Mouse (Mus musculus) cerebellum, postnatal 36 days (tissue): Measurements from ENCODE around the gene Cdca3.
A peak's percentile ranks its signal among the peaks of the same experiment; 100 is the strongest.
"Not testable (repeated sequence)": the region's sequence is repeated elsewhere in the genome, so short reads cannot be mapped to it uniquely, and the experiment has no call there.

Experiments used
- DNase-seq, 2 experiments: peaks; one replicate each; pipeline ENCODE4 v3.0.0; 2021 to 2022; ENCODE audit warnings: mixed read lengths in 2 of 2

Cdca3 gene

DNA sequence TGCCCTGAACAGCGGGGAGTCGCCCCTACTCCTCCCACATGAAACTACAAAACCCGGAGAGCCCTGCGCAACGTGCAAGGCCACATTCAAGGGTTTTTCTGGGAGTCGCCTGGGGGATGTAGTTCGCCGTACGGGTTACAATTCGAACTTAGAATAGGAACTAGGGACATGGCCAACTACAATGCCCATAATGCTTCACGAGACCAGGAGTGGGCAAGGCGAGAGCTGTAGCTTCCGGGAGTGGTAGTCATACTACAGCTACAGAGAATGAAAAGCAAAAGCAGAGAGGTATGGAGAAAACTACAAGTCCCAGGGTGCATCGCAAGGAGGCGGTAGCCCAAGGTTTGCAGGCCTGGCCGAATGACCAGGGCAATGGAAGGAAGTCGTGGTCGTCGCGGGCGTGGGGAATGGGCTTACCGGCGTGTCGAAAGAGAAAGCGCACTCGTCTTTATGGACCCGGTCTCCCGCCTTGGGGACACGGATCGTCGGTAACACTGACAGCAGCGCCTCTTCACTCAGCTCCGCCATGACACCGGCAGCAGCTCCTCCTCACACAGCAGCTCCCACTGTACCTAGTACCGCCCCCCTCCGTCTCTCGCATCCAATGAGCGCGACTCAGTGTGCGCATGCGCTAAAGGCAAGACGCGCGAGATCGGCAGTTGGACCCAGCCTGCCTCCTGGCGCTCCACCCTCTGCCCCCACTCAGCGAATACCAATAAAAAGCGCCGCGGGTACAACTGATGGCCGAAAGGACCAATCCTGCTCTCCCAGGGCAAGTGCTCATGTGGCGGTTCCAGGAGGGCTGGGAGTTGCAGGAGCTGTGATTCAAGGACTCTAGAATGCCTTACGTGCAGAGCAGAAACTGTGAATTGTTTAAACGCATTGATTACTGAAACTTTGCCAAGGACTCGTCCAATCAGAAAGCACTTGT lies at the start of gene Cdca3, which contains the start of gene Usp5:
TSS of gene Cdca3 (plus strand) at position 680 of the 931 bp plus-strand sequence.
TSS of gene Usp5 (minus strand) at position 617 of the 931 bp plus-strand sequence.
- DNase-seq = peak; percentile 98

DNA sequence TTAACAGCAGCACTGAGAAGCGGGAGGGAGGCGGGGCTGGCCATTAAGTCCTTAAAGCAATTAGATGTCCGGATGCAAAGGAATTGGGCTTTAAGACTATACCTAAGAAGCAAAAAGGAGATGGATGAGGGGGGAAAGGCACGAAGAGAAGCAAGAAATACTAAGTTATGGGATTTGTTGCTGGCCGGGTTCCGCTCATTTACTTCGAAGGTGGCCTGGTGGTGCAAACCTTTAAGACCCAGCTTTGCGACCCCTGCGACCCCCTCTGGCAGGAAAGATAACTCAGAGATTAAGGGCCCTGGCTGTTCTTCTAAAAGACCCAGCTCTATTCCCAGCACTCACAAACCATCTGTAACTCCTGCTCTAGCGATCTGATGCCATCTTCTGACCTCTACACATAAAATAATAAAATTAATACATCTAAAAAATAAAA lies 49.3 kb upstream of the Cdca3 start:
- DNase-seq = no peak

DNA sequence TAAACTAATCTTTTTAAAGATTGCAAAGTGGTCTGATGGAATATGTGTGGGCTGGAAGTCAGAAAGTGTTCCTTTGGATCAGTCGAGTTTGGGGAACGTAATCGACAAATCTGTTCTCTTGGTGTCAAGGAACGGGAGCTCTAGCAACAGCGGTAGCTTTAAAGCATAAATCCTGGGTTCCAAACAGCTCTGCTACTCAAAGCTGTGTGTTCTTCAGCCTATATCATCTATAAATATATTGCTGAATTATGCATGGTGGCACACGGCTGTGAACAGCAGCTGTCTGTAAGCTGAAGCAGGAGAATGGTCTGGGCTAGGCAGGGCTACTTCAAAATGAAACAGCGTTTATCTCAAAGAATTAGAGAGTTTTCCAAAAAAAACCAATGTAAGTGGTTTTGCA lies 48.4 kb upstream of the Cdca3 start:
- no peak for DNase-seq

DNA sequence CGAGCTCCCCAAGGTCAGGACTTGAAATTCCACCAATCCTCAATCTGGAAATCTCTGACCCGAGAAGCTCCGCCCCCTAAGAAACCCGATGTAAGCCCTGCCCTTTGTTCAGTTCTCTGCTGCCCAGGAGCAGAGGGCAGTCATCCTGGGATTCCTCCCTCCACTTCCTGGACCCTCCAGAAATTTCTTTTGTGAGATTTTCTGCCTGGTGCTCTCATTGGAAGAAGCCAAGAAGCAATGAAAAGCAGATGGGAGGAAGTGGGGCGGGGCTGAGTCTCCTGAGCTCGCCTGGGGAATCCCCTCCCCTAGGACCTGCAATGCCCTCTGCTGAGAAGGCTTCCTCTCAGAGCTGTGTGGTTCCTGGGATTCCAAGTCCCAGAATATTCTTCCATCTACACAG lies 46.9 kb upstream of the Cdca3 start:
- no peak for DNase-seq

DNA sequence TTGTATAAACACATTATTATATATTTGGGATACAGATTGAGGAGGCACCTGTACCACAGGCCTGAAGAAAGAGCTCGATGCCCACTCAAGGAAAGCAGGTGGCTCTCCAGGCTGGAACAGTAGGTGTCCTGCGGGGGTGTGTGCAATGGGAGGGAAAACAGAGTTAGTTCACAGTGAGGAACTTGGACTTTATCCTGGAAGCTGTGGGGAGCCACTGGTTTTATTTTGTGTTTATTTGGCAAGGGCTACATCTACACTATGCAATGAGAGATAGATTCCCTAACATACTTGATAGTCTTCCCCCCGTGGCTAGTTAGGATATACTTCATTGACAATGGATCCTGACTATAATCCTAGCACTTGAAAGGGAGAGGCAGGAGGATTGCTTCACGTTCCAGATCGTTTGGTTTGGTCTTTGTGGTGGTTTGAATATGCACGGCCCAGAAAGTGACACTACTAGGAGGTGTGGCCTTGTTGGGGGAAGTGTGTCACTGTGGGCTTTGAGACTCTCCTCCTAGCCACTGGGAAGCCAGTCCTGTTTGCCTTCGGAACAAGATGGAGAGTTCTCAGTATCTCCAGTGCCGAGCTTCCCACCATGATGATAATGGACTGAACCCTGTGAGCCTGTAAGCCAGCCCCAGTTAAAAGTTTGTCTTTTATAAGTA lies 42.5 kb upstream of the Cdca3 start:
- peak; percentile 85 to 90 for DNase-seq

DNA sequence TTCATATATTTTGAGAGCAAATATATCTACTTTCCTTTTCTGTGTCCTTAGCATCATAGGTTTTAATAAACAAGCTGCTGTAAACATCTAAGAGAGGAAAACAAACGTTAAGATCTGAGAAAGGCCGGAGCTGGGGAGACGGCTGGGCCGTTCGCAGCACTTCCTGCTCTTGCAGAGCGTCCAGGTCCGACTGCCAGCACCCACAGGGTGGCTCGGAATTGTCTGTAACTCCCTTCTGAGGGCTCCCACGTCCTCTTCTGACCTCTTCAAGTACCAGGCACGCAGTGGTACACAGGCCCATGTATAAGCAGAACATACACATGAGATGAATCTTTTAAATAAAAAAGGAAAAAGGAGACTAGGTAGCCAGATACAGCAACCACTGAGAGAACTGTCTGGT lies 41.6 kb upstream of the Cdca3 start:
- no peak for DNase-seq

DNA sequence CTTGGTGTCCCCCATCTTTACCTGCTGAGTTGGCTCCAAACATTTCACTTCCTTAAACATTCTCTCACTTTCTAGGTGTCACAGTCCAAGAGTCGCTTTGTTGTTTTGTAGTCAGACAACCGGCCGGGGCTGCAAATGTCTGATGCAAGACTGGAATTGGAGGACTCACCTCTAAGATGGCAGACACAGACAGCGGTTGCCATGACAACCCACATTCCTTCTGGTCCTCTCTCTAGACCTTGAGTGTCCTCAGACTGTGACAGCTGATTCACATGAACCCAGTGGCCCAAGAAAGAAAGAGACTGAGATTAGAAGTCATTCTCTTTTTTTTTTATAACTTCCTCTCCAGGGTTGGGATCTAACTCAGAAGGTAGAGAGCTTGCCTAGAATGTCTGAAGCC lies 39.8 kb upstream of the Cdca3 start:
- no peak for DNase-seq

DNA sequence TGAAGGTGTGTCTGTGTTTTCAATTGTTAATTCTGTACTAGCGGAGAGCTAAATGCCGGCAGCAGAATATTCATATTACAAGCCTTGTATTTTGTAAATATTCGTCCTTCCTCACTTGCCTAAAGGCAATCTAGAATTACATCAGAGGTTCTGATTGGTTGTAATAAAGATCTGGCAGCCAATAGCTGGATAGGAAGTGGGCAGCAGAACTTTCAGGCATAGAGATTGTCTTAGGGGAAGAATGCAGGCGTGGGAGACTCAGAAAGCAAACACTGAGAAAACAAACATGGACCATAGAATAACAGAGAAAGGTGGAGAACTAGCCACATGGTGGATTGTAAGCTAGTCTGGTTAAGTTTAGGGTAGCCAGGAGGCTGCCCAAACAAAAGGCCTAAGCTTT lies 39.2 kb upstream of the Cdca3 start:
- no peak for DNase-seq

DNA sequence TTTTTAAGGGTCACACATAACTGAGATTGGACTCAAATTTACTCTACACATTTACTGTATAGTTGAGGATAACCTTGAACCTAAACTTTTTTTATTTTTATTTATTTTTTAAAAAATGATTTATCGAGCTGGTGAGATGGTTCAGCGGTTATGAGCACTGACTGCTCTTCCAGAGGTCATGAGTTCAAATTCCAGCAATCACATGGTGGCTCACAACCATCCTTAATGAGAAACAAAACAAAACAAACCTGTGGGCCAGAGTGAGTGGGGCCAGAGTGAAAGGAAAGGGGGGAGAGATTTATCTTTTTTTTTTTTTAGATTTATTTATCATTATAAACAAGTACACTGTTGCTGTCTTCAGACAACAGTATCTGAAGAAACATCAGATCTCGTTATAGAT lies 37.4 kb upstream of the Cdca3 start:
- no peak for DNase-seq

DNA sequence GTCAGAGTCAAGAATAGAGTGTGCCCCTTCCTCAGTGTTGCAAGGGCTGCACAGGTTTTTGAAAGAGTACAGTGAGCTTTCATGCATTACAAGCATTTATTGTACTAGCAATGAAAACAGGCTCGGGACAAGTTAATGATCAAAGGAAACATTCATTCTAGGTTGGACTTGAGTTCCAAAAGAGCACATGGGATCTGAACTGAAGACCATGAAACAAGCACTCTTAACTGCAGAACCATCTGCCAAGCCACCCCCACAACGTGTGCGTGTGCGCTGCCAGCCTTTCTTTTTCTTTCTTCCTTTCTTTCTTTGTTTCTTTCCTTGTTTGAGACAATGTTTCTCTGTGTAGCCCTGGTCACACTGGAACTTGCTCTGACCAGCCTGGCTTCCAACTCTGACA lies 33.6 kb upstream of the Cdca3 start:
- no peak for DNase-seq

DNA sequence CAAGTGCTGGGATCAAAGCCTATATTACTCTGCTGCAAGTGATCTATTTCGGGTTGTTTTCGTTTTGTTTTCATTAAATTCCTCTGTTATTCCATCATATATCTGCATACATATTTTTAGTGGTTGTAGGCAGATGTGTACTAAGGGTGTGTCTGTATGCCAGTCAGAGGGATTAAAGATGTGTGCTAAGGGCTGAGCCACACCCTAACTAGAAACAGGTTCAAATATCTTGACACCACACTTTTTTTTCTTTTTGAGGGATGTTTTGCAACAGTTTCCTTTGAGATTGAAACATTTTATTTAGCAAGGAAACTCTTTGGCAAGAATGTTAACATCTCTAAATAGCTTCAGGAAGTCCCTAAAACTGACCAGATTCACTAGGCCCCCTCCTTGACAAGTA lies 33.1 kb upstream of the Cdca3 start:
- DNase-seq = no peak

DNA sequence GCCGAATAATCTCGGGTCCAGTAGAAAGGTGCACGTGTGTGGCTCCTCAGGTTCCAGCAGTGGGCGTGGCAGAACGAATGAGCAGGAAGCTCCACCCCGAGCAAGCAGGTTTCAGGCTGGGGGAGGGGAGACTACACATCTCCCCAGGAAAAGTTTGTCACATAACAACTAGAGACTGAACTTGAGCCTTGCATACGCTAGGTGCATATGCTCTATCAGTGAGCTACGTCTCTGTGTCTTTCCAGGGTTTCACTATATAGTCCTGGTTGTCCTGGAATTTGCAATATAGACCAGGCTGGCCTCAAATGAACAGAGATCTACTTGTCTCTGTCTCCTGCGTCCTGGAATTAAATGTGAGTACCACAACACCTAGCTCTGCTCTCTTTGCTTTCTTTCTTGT lies 26.9 kb upstream of the Cdca3 start:
- not testable (repeated sequence) for DNase-seq

DNA sequence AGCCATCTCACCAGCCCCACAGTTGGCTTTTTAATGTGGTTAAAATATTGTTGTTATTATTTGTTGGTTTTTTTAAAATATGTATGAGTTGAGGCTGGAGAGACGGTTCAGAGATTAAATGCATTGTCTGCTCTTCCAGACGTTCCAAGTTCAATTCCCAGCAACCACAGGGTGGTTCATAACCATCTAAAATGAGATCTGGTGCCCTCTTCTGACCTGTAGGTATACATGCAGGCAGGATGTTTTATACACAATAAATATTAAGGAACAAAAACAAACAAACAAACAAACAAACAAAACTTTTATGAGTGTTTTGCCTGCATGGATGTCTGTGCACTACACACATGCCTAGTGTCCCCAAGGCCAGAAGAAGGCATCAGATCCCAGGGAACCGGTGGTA lies 26.3 kb upstream of the Cdca3 start:
- no peak for DNase-seq

DNA sequence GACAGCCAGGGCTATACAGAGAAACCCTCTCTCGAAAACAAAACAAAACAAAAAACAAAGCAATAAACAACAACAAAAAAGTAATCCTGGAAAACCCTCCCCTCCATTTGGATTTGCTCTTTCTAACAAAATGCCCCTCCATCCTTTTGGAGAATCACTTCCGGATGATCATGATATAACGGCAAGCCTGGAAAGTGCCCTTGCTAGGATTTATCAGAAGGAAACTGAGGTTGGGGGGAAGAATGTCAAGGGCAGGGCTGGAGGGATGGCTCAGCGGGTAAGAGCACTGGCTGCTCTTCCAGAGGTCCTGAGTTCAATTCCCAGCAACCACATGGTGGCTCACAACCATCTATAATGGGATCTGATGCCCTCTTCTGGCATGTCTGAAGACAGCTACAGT lies 25.7 kb upstream of the Cdca3 start:
- not testable (repeated sequence) for DNase-seq

DNA sequence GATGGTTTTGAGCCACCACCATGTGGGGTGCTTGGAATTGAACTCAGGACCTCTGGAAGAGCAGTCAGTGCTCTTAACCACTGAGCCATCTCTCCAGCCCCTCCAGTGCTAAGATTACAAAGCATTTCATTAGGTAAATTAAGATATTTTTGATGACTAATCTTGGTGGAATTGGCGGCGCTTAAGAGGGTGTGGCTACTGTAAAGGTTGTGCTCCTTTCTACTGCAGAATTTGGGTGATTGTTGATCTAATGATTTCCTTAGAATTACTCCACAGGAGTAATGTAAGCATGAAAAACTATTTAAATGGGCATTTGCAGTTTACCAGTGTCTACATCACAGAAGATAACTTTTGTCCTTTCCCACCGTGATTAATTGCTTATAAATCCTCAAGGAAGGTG lies 25.0 kb upstream of the Cdca3 start:
- DNase-seq = no peak

DNA sequence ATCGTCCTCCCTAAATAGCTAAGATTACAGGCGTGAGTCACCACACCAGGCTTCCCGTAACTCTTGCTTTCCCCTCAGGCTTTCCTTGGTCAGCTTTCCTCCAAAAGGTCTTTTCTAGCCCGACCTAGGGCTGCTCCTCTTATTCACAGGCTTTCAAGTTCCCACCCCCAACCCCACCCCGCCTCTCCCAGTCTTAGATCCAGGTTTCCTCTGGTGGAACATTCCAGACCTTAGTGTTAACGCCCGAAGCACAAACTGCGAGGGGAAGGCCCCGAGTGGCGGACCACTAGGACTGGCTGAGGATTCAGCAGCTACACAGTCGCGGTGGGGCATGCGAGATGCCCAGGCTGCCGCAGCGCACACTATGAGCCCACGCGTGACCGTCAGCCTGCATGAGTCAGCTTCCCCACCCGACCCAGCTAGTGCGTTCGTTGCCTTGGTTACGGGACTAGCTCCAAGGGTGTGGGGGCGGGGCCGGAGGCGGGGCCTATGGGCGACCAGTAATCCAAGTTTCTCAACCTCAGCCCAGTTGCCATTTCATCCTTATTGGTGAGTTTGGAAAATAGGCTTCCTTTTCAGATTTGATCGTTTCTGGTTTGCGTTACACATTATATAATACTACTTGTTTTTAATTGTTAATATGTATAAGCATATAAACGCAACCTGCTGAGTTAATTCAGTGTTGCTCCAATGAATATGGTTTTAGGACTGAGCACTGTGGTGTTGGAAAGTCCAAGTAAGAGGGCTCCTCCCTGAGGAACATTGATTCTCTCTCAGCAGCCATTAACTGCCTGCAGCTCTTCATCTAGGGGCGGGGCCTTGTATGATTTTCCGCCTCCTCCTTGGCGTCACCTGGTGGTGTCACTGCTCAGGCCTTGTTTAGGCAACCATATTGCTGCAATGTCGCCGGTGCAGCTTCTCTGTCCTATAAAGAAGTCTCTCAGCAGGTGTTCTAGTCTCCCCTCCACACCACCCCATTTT lies 23.7 kb upstream of the Cdca3 start:
- DNase-seq = peak; percentile 92 to 95

DNA sequence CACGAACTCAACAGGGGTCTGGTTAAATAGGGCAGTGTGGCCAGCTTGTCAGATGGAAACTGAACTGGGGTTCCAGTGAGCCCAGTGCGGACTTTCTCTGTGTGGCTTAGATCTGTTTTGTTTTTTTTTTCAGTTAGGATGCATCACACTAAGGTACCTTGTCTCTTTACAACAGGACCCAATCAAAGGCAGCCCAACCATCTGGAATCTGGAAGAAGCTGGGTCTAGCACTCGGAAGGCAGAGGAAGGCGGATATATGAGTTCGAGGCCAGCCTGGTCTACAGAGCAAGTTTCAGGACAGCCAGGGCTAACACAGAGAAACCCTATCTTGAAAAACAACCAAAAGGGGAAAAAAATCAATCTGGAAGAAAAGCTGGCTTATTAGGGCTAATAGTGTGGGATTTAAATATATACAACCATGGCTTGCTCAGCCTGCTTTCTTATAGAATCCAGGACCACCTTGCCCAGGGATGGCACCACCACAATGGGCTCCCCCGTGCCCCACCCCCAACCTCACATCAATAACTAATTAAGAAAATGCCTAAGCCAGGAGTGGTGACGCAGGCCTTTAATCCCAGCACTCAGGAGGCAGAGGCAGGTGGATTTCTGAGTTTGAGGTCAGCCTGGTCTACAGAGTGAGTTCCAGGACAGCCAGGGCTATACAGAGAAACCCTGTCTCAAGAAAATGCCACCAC lies 22.8 kb upstream of the Cdca3 start:
- DNase-seq = no peak

DNA sequence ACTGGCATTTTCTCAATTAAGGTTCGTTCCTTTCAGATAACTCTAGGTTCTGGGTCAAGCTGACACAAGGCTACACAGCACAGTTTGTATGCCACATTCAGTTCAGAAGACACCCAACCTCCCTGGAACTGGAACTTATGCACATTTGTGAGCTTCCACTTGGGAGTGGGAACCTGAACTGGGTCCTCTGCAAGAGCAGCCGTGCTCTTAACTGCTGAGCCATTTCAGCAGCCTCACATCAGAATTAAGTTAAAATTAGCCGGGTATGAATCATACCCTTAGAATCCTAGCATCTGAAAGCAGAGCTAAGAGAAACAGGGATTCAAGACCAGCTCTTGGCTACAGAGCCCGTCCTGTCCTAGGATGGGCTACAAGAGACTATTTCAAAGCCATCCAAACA lies 22.0 kb upstream of the Cdca3 start:
- DNase-seq = no peak

DNA sequence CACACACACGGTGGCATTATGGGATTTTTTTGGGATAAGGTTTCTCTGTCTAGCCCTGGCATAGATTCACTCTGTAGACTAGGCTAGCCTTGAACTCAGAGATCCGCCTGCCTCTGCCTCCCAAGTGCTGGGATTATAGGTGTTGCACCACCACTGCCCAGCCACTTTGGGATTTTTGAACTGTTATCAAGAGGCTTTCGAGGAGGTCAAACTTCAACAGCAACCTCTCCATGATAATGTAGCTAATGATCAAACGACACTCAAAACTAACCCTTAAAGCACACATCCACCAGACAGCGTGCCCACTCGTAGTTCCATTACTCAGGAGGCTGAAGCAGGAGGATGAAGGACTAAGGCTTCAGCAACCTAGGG lies 21.4 kb upstream of the Cdca3 start:
- DNase-seq = peak in 1 of 2 experiments; percentile 24

DNA sequence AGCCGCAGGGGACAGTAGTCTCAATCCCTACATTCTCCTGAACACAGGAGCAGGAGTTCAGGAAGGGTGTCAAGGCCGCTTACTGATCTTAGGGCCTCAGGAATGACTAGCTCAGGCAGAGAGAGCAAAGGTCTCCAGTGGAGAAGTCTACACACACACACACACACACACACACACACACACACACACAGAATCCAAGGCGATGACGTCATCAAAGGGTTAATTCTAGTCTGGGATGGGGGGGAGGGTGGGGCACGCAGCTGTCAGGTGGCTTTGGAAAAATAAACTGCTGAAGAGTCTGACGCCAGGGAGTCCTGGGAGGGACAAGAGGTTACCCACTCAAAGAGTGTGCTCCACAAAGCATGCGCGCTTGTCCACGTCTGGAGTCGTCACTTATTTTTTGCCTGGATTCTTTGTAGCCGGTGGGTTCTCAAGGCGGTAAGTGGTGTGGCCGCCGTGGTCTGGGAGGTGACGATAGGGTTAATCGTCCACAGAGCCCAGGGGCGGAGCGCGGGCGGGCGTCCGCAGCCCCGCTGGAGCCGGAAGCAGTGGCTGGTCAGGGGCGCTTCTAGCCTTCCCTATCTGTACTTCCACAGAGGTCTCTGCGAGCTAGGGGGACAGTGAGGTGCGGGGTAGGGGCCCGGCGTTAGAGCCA lies 20.9 kb upstream of the Cdca3 start, which contains the start of gene Spsb2:
TSS of gene Spsb2 (plus strand) at position 304 of the 655 bp plus-strand sequence.
- peak; percentile 60 to 63 for DNase-seq

DNA sequence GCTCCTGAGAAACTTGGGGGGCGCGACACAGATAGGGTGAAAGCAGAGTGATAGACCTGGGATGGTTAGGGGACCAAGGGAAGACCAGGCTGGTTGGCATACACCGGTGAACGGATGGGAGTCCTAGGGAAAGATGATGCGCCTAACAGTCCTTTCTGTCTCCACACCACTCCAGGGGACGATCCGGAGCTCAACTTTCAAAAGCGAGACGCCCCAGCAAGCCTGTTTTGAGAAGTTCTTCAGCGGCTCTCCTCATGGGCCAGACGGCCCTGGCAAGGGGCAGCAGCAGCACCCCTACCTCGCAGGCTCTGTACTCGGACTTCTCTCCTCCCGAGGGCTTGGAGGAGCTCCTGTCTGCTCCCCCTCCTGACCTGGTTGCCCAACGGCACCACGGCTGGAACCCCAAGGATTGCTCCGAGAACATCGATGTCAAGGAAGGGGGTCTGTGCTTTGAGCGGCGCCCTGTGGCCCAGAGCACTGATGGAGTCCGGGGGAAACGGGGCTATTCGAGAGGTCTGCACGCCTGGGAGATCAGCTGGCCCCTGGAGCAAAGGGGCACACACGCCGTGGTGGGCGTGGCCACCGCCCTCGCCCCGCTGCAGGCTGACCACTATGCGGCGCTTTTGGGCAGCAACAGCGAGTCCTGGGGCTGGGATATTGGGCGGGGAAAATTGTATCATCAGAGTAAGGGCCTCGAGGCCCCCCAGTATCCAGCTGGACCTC lies 20.1 kb upstream of the Cdca3 start:
- DNase-seq = peak; percentile 84 to 88
